Mouse (Mus musculus): ENCODE results near the gene Sgtb. TPM values are rescaled to one million over a fixed set of nuclear protein-coding genes. Genes with fewer than 3 reads are reported as not detected.

Sgtb gene
- polyA plus RNA-seq, 1 experiment: 0.04 TPM

- no peak for TF ChIP-seq GATA1 (IDR thresholded peaks at IDR 0.05; ENCODE audit: low read length)
Observed at GRCm38 (mm10) chr13:104139369-104140209, 30.0 kb downstream of the Sgtb start.

- no peak for TF ChIP-seq GATA1 (IDR thresholded peaks at IDR 0.05; ENCODE audit: low read length)
Observed at GRCm38 (mm10) chr13:104144871-104145270, 35.3 kb downstream of the Sgtb start.

- no peak for TF ChIP-seq GATA1 (IDR thresholded peaks at IDR 0.05; ENCODE audit: low read length)
Observed at GRCm38 (mm10) chr13:104145646-104146045, 36.1 kb downstream of the Sgtb start.

- no peak for TF ChIP-seq GATA1 (IDR thresholded peaks at IDR 0.05; ENCODE audit: low read length)
Observed at GRCm38 (mm10) chr13:104154180-104154579, 44.6 kb downstream of the Sgtb start.

- no peak for TF ChIP-seq GATA1 (IDR thresholded peaks at IDR 0.05; ENCODE audit: low read length)
Observed at GRCm38 (mm10) chr13:104155106-104155505, 45.6 kb downstream of the Sgtb start.

GRCm38 (mm10) chr13:104155686-104156085 lies 46.1 kb downstream of the Sgtb start:
- TF ChIP-seq GATA1 (IDR thresholded peaks at IDR 0.05; ENCODE audit: low read length): no peak

GRCm38 (mm10) chr13:104171711-104172110 lies 62.2 kb downstream of the Sgtb start:
- TF ChIP-seq GATA1 (IDR thresholded peaks at IDR 0.05; ENCODE audit: low read length): no peak

GRCm38 (mm10) chr13:104172498-104172897 lies 63.0 kb downstream of the Sgtb start:
- no peak for TF ChIP-seq GATA1 (IDR thresholded peaks at IDR 0.05; ENCODE audit: low read length)

- TF ChIP-seq GATA1 (IDR thresholded peaks at IDR 0.05; ENCODE audit: low read length): peak; percentile 9
Observed at GRCm38 (mm10) chr13:104176874-104177273, 67.3 kb downstream of the Sgtb start.

GRCm38 (mm10) chr13:104177796-104178649 lies 68.5 kb downstream of the Sgtb start, which contains the start of gene Trappc13:
TSS of gene Trappc13 (minus strand) at chr13:104178469.
- TF ChIP-seq GATA1 (IDR thresholded peaks at IDR 0.05; ENCODE audit: low read length): no peak

- TF ChIP-seq GATA1 (IDR thresholded peaks at IDR 0.05; ENCODE audit: low read length): no peak
Observed at GRCm38 (mm10) chr13:104178650-104179121, 69.1 kb downstream of the Sgtb start, which contains the start of gene Trim23. TSS of gene Trim23 (plus strand) at chr13:104178797.

GRCm38 (mm10) chr13:104179176-104179888 lies 69.8 kb downstream of the Sgtb start:
- no peak for TF ChIP-seq GATA1 (IDR thresholded peaks at IDR 0.05; ENCODE audit: low read length)

GRCm38 (mm10) chr13:104187357-104187756 lies 77.8 kb downstream of the Sgtb start:
- no peak for TF ChIP-seq GATA1 (IDR thresholded peaks at IDR 0.05; ENCODE audit: low read length)

Other genes starting within 250 kb of the Sgtb start
- 7.6 and 9.4 TPM in 2 replicates for gene Erbin, start 189.2 kb upstream of the Sgtb start, polyA plus RNA-seq (2012)
- 14.3 and 24.1 TPM in 2 replicates for gene Nln, start 127 bp upstream of the Sgtb start, polyA plus RNA-seq (2012)
- 1.4 and 3.3 TPM in 2 replicates for gene Trappc13, start 68.7 kb downstream of the Sgtb start, polyA plus RNA-seq (2012)
- 1.2 and 2.2 TPM in 2 replicates for gene Trim23, start 69.1 kb downstream of the Sgtb start, polyA plus RNA-seq (2012)
- 0.52 and 1.0 TPM in 2 replicates for gene Cenpk, start 118.9 kb downstream of the Sgtb start, polyA plus RNA-seq (2012)
- gene Ppwd1, start 119.1 kb downstream of the Sgtb start, polyA plus RNA-seq (2012): 8.4 and 8.8 TPM in 2 replicates
- 0.13 and 0.16 TPM in 2 replicates for gene Adamts6, start 178.1 kb downstream of the Sgtb start, polyA plus RNA-seq (2012)

Measured in G1E-ER4 (cell line).